Mouse (Mus musculus): ENCODE measurements at regions not wholly inside any gene's neighbourhood (a gene's known extent, or its start where the extent isn't known, plus 50 kb on each side); places are given as distances from the start of the nearest gene placed in this dataset.

GRCm38 (mm10) chr16:72256388-72256787 is 51.7 kb upstream of the Robo1 start:
- no peaks in the 10 kb centered on the region for H3K4me1 ChIP-seq
- H3K27me3 ChIP-seq = no peaks in the 10 kb centered on the region
- no peak for ATAC-seq (ENCODE audit: insufficient number of reproducible peaks, insufficient read depth, low FRiP score, low TSS enrichment, low read depth)
- H3K9me3 ChIP-seq = no peaks in the 10 kb centered on the region
- H3K4me3 ChIP-seq = no peak overlapping the region
- H3K27ac ChIP-seq = no peak overlapping the region
- no peak overlapping the region for H3K9ac ChIP-seq
- H3K4me2 ChIP-seq = no peak overlapping the region
- H3K36me3 ChIP-seq = no peaks in the 10 kb centered on the region
- 50% methylated on average over 3 of the region's 3 CpGs for WGBS
